16 mouse cellular contexts compared by ENCODE assay signal in the genomic region with DNA sequence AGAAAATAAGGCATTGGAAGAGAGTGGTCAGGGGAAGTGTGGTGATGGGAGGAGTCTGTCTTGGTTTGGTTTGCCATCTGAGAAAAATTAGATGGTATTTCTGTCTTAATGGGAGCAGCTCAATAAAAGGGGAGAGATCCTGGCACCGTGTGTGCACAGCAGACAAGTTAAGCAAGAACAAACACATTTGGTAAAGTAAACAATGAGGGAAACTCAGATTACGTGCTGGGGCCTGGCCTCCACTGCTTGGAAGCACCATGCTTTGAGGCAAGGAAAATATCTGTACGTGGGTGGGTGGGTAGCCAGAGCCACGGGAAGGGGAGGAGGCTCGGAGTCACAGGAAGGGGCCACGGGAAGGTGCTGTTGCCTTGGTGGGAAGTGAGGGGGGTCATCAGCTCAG.
DNase-seq lines count a peak whose midpoint lies in the region; ATAC-seq and TF ChIP-seq lines count a peak whose summit lies in the region.
"Had no signal": no experiment of that assay in that cellular context is flagged by ENCODE, and none has a peak within 500 bp of the region (broad histone marks: within the 10 kb centered on the region; RNA-seq: fewer than 3 reads in every experiment).

No protein-coding gene starts in this region.

- peaks cover 2% of the 10 kb centered on the region; the same call in 1 of the 2 replicates for H3K4me1 ChIP-seq in liver, adult 2 months (ENCODE audit: control insufficient read depth, insufficient read depth, low read length)
- peaks cover 18% of the 10 kb centered on the region for H3K4me1 ChIP-seq in liver, embryonic 12.5 days
- 0 out of 2 replicates have a peak, but pooled peaks cover 5% of the 10 kb centered on the region for H3K4me1 ChIP-seq in liver, postnatal 0 days (ENCODE audit: insufficient read depth)
- H3K4me1 ChIP-seq in stomach, embryonic 16.5 days (ENCODE audit: control insufficient read depth, insufficient read depth, low read length): peaks cover 4% of the 10 kb centered on the region
- H3K4me1 ChIP-seq: hindbrain, embryonic 10.5 days; midbrain, embryonic 13.5 days had no signal

- H3K9me3 ChIP-seq in liver, embryonic 12.5 days (replicated peaks): no peaks in the 10 kb centered on the region
- no peaks in the 10 kb centered on the region for H3K9me3 ChIP-seq in liver, postnatal 0 days (ENCODE audit: low read length)
- no peaks in the 10 kb centered on the region for H3K9me3 ChIP-seq in stomach, embryonic 16.5 days (replicated peaks; ENCODE audit: control insufficient read depth, low read length)
- H3K9me3 ChIP-seq: embryonic facial prominence, embryonic 12.5 days; hindbrain, embryonic 10.5 days; midbrain, embryonic 13.5 days had no signal

- H3K9ac ChIP-seq in liver, adult 2 months (ENCODE audit: low read depth, low read length): no peak overlapping the region
- H3K9ac ChIP-seq in liver, embryonic 12.5 days: no peak overlapping the region
- no peak overlapping the region for H3K9ac ChIP-seq in liver, postnatal 0 days (replicated peaks)
- no peak overlapping the region for H3K9ac ChIP-seq in stomach, embryonic 16.5 days (ENCODE audit: low read length)
- H3K9ac ChIP-seq: embryonic facial prominence, embryonic 12.5 days; liver, embryonic 14.5 days; midbrain, embryonic 13.5 days had no signal

- TF ChIP-seq POLR2A in liver, adult 2 months (IDR thresholded peaks at IDR 0.05; ENCODE audit: extremely low read depth, insufficient read depth, low read length): no peak

- H3K79me2 ChIP-seq in liver, adult 2 months (ENCODE audit: control insufficient read depth, insufficient read depth, low read length): no peaks in the 10 kb centered on the region

- TF ChIP-seq EP300 in liver, postnatal 0 days (IDR thresholded peaks at IDR 0.05; ENCODE audit: low read depth): no peak

- DNase-seq in liver, adult 2 months (ENCODE audit: extremely low read depth, low read depth, low spot score): peak; percentile 30
- DNase-seq in urinary bladder, adult 18-20 months (ENCODE audit: low spot score in 2 of 2): peak; percentile 26 to 31
- DNase-seq in urinary bladder, postnatal 25 days (ENCODE audit: low spot score): no peak
- no peak for DNase-seq in liver, postnatal 0 days
- DNase-seq in cerebellum, postnatal 25 days: no peak
- DNase-seq: adrenal gland, adult 8-10 months; gastrocnemius, postnatal 14 days had no signal

- no peaks in the 10 kb centered on the region for H3K36me3 ChIP-seq in liver, adult 2 months (ENCODE audit: control insufficient read depth, insufficient read depth, low read length)
- H3K36me3 ChIP-seq in liver, embryonic 12.5 days: no peaks in the 10 kb centered on the region
- no peaks in the 10 kb centered on the region for H3K36me3 ChIP-seq in liver, postnatal 0 days (replicated peaks; ENCODE audit: insufficient read depth, low read length)
- no peaks in the 10 kb centered on the region for H3K36me3 ChIP-seq in stomach, embryonic 16.5 days (ENCODE audit: control insufficient read depth, insufficient read depth, low read length)
- H3K36me3 ChIP-seq: embryonic facial prominence, embryonic 12.5 days had no signal

- no peak overlapping the region for H3K4me3 ChIP-seq in liver, adult 2 months (ENCODE audit: insufficient read depth, low read depth, low read length)
- H3K4me3 ChIP-seq in liver, embryonic 12.5 days: no peak overlapping the region
- no peak overlapping the region for H3K4me3 ChIP-seq in liver, postnatal 0 days (ENCODE audit: low read depth, low read length)
- no peak overlapping the region for H3K4me3 ChIP-seq in stomach, embryonic 16.5 days (replicated peaks; ENCODE audit: low read length)
- H3K4me3 ChIP-seq: embryonic facial prominence, embryonic 12.5 days; hindbrain, embryonic 10.5 days; midbrain, embryonic 13.5 days; myocyte had no signal

- H3K27me3 ChIP-seq in liver, adult 2 months (ENCODE audit: control insufficient read depth, insufficient read depth, low read length): no peaks in the 10 kb centered on the region
- no peaks in the 10 kb centered on the region for H3K27me3 ChIP-seq in liver, embryonic 12.5 days (replicated peaks)
- H3K27me3 ChIP-seq in liver, postnatal 0 days (ENCODE audit: insufficient read depth, low read length): no peaks in the 10 kb centered on the region
- no peaks in the 10 kb centered on the region for H3K27me3 ChIP-seq in stomach, embryonic 16.5 days (ENCODE audit: control insufficient read depth, insufficient read depth, low read length)
- H3K27me3 ChIP-seq: CH12.LX; embryonic facial prominence, embryonic 12.5 days; midbrain, embryonic 13.5 days had no signal

- H3K4me2 ChIP-seq in liver, embryonic 12.5 days: no peak overlapping the region
- H3K4me2 ChIP-seq in liver, postnatal 0 days (ENCODE audit: low read depth, low read length): no peak overlapping the region
- H3K4me2 ChIP-seq in stomach, embryonic 16.5 days (ENCODE audit: low read depth, low read length): peak overlapping the region; percentile 24; the same call in 1 of the 2 replicates
- H3K4me2 ChIP-seq: embryonic facial prominence, embryonic 12.5 days; midbrain, embryonic 13.5 days had no signal

- TF ChIP-seq CTCF in liver, adult 2 months (IDR thresholded peaks at IDR 0.05; ENCODE audit: low read depth, low read length): no peak
- TF ChIP-seq CTCF in liver, postnatal 0 days (IDR thresholded peaks at IDR 0.05; ENCODE audit: low read depth): no peak

- 7% methylated on average over 6 of the region's 6 CpGs for WGBS in liver, adult 2 months
- WGBS in liver, embryonic 12.5 days (ENCODE audit: insufficient replicate concordance): 28% methylated on average over 6 of the region's 6 CpGs
- 18% methylated on average over 6 of the region's 6 CpGs for whole genome bisulfite sequencing in liver, postnatal 0 days (ENCODE audit: insufficient replicate concordance)
- 11% methylated on average over 6 of the region's 6 CpGs for WGBS in stomach, embryonic 16.5 days

- ATAC-seq in liver, embryonic 12.5 days: no peak
- ATAC-seq in liver, postnatal 0 days: peak; percentile 74
- ATAC-seq in stomach, embryonic 16.5 days (ENCODE audit: insufficient read depth, low FRiP score): peak; percentile 84; the same call in 1 of the 2 replicates
- ATAC-seq in frontal cortex, adult (ENCODE audit: low TSS enrichment): no peak
- ATAC-seq: midbrain, embryonic 13.5 days had no signal

- H3K27ac ChIP-seq in liver, adult 2 months (replicated peaks; ENCODE audit: insufficient read depth, low read depth, low read length): no peak overlapping the region
- no peak overlapping the region for H3K27ac ChIP-seq in liver, embryonic 12.5 days
- no peak overlapping the region for H3K27ac ChIP-seq in liver, postnatal 0 days (ENCODE audit: low read depth)
- peak overlapping the region; percentile 79 for H3K27ac ChIP-seq in stomach, embryonic 16.5 days (ENCODE audit: low read length)
- H3K27ac ChIP-seq: embryonic facial prominence, embryonic 12.5 days; hindbrain, embryonic 10.5 days; liver, embryonic 14.5 days; midbrain, embryonic 13.5 days had no signal

Comparison
In these comparisons a context has a peak if more than half of its experiments do, and no peak if none do; other contexts are left out.
1. DNase-seq: peak in liver, adult 2 months (single experiment) and urinary bladder, adult 18-20 months (2 of 2); none in urinary bladder, postnatal 25 days (single experiment), liver, postnatal 0 days (single experiment) and cerebellum, postnatal 25 days (0 of 2).
2. ATAC-seq: peak in liver, postnatal 0 days (single experiment) and stomach, embryonic 16.5 days (single experiment); none in liver, embryonic 12.5 days (single experiment) and frontal cortex, adult (single experiment).